Mouse (Mus musculus) left cerebral cortex, adult 11 months (tissue): ENCODE results near the gene Cd47.

ENCODE experiments used
- DNase-seq: peaks from one replicate; pipeline ENCODE4 v3.0.0; 2022; ENCODE audit warnings: low spot score

Cd47 gene

GRCm38 (mm10) chr16:49868278-49868677 is 67.9 kb downstream of the Cd47 start:
- DNase-seq: no peak

GRCm38 (mm10) chr16:49873918-49874317 is 73.6 kb downstream of the Cd47 start:
- no peak for DNase-seq

DNA sequence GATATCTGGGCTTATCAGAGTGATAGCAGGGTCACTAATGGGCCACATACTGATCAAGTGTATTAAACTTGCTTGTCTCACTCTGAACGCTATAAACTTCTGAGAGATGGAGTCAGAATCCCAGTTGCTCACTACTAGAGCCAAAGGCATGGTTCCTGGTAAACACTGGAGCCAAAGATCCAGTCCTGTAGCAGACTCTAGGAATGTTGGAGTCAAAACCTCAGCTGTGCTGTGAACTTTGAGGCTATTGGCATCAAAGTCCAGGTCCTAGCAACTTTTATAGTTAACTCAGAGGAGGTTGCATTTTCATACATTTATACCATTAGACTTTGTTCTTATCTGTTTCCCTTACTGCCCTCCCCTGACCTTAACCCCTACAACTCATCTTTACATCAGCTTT is 74.2 kb downstream of the Cd47 start:
- DNase-seq: no peak

GRCm38 (mm10) chr16:49876291-49877030 is 76.1 kb downstream of the Cd47 start:
- DNase-seq: no peak

DNA sequence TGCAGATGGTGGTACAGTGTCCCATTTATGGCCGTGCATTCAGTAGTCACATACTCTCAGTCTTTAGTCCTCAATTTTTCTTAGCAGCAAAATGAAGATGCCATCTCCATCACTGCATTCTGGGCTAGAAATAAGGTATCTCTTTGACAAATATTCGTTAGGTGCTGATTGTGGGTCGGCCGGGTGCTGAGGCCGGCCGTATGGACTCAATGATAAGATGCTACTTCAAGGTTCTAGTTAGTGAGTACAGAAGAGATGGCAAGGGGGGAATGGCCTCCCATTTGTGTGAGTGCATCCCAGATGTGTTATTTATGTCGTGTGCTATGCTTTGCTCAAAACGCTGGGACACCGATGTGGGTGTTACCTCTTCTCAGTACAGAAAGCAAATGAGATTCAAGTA is 76.9 kb downstream of the Cd47 start:
- no peak for DNase-seq

DNA sequence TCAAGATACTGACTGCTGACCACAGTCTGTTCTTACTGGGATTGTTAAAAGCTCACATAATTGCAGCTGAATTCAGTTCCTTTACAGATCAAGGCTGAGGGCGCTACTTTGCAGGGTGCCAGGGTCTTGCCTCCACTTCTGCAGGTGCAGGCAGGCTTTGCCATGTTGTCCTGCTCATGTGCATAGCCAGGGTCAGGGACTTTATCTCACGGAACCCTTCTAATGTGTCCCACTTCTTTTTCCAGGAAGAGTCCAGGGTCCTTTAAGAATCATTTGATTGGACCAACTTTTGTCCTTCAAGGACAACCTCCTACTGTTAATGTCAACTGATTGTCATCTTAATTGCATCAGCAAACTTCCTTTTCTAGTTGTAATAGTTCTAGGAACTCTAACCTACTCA is 77.7 kb downstream of the Cd47 start:
- no peak for DNase-seq

- no peak for DNase-seq
Observed at GRCm38 (mm10) chr16:49886403-49887066, 86.2 kb downstream of the Cd47 start.

- DNase-seq: no peak
Observed at GRCm38 (mm10) chr16:49887290-49887689, 87.0 kb downstream of the Cd47 start.

GRCm38 (mm10) chr16:49887811-49888564 is 87.7 kb downstream of the Cd47 start:
- DNase-seq: no peak

DNA sequence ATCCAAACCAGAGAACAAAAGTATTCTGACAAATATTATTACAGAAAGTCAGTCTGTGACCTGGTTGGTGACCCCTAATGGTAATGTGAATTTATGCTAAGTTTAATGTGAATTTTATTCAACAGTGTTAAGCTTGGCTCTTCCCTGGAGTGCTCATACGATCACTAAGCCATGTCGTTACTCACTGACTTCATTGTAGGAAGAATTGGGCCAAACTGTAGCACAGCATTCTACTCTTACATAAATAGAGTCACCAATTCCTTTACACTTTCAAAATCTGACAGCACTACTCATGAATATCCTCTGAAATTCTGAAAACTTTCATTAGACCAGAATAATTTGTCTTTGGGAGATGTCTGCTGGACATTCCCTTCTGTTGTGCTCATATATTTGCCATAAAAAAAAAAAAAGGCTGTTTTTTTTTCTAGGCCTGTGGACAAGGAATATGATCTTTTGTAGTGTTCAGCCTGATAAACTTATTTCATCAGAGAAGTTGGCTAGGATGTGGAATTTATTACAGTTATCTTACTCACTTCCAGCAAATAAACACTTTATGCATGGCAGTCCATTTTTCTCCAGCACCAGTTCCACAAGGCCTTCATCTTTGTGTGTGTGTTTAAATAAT is 88.8 kb downstream of the Cd47 start:
- no peak for DNase-seq

DNA sequence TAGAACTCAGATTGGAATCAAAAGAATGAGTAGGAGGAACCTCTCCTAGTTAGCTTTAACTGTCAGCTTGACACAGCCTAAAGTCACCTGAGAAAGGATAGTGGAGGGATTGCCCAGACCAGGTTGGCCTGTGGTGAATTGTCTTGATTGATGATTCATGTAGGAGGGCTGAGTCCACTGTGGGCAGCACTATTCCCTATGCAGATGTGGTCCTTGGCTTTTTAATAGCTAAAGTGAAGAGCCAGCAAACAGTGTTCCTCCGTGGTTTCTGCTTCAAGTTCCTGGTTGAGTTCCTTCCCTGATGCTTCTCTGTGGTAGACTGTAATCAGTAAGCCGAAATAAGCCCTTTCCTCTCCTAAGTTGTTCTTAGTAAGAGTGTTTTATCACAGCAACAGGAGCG is 91.9 kb downstream of the Cd47 start:
- DNase-seq: no peak

GRCm38 (mm10) chr16:49892945-49893344 is 92.6 kb downstream of the Cd47 start:
- DNase-seq: no peak

- DNase-seq: no peak
Observed at GRCm38 (mm10) chr16:49894624-49895023, 94.3 kb downstream of the Cd47 start.

DNA sequence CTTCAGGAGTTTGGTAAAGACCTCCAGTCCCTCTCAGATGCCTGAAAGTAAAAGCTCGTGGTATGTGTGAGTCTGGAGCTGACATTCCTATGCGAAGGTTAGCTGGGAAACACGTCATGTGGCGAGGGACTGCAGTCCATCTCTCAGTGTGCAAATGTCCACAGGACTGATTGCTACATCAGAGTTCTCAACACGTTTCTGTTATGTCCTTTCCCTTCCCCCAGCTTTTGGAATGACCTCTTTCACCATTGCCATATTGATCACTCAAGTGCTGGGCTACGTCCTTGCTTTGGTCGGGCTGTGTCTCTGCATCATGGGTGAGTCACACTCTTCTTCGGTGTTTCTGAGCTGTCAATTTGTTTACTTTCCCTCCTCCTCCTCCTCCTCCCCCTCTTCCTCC is 95.8 kb downstream of the Cd47 start:
- no peak for DNase-seq

DNA sequence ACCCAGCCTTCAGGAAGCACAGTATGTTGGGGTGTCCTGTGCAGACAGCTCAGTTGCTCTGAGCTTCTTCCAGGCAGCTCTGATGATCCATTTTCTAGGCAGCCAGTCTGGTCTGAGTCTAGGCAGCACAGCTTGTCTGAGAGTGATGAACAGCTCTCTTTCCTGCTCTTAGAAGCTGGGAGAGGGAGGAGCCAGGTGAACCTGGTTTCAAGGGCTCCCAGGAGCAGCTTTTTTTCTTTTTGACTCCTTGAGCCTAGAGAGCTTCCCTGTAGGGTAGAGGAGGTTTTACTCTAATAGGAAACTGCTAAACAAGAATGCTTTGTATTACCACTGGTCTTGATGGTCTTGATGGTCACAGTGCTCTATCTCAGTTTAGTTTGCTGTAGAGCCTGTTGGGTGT is 101.1 kb downstream of the Cd47 start:
- no peak for DNase-seq

DNA sequence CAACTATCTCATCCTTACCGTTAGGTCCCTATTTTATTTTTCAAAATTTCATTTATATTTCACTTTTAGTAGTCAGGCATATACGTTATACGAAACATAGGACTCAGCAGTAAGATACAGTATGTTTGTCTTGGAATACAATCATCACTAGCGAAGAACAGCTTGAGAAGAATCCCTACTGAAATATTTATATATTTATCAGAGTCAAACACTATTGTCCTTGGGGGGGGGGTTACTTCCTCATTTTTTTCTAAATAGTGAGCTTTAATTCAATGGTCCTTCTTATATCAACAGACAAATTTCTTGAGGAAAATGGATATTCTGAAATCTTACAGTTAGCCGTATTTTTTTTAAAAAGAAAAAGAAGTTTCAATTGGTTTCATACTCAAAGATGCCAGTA is 101.8 kb downstream of the Cd47 start:
- DNase-seq: no peak

GRCm38 (mm10) chr16:49904248-49904930 is 104.1 kb downstream of the Cd47 start:
- DNase-seq: no peak

DNA sequence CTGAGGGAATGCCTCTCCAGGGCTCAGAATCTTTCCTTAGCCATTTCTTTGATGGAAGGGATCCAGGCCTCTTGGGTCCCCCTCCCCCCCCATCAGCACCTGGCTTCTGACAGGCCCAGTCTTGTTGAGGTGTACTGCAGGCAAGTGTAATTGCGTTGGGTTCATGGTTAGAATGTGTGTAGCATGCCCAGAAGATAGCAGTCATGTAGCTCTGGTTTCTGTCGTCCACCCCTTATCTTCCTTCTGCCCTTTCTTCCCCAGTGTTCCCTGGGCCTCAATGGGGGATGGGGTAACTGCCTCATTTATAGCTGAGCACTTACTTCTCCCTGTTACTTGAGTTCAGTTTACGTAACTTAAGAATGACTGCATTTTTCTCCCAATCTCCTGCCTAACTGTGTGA is 104.7 kb downstream of the Cd47 start:
- DNase-seq: no peak

DNA sequence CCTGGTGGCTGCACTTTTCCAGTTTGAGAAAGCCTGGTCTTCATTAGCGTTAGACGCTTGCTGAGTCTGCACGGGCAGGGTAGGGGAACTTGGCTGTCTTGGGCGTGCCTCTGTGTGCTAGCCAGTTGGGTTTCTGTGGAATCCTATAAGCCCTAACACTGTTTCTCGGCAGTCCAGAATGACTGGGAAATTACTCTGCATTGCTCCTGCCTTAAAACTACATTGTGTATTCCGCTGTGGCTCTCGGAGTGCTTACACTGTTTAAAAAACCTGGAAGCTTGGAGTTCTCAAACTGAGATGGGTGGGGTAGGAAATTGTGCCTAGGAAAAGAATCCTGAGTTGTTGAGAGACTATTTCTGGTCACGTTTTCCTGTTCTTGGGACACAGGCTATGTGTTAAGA is 105.3 kb downstream of the Cd47 start:
- DNase-seq: no peak

GRCm38 (mm10) chr16:49906066-49906465 is 105.7 kb downstream of the Cd47 start:
- DNase-seq: no peak

DNA sequence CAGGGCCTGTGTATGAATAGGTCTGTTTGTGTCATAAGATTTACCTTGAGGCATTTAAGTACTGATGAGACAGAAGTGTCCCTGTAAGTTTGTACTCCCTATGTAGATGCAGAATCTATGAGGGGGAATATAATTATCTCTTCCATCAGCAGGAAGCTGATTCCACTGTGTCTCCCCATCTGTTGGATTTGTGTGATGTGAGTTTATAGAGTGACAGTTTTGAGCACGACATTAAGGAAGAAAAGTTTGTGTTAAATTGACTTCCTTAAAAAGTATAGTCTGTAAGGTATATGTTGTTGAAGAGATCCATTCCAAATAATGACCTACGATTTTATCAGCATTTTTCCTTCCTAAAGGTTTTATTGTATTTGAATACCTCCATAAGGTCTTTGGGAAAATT is 106.6 kb downstream of the Cd47 start:
- DNase-seq: no peak

DNA sequence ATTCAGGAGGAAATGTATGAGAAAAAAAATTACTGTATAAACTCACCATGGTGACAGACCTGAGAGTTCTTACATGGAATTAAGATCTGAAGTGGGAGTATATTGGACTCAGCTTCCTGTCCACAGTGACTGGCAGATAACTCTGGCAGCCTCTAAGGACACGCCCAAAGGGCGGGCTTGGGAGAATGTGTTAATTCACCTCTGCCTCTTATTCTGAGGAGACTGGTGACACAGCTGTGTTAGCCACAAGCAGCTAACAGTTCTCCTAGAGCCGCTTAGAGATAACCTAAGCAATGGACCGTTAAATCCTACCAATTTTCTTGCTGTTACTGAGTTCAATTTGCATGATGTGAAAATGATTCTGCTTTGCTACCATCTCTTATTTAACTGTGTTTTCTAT is 107.0 kb downstream of the Cd47 start:
- DNase-seq: no peak
